Mouse (Mus musculus) adrenal gland, postnatal 36 days (tissue): ENCODE measurements around the gene Ntrk3. TPM values are rescaled to one million over a fixed set of nuclear protein-coding genes. Genes with fewer than 3 reads are reported as not detected.

Experiments used
- DNase-seq, 2 experiments: peaks; one replicate each; pipeline ENCODE4 v3.0.0; 2021; ENCODE audit warnings: mixed read lengths in 1 of 2
- total RNA-seq, 2 experiments: library from RNA; stranded (reverse); gene quantifications; 2 replicates each; pipeline ENCODE4 v1.2.3; 2021

Gene Ntrk3
- total RNA-seq, 2 experiments from 2014 or later: 19.8 to 37.4 TPM

DNA sequence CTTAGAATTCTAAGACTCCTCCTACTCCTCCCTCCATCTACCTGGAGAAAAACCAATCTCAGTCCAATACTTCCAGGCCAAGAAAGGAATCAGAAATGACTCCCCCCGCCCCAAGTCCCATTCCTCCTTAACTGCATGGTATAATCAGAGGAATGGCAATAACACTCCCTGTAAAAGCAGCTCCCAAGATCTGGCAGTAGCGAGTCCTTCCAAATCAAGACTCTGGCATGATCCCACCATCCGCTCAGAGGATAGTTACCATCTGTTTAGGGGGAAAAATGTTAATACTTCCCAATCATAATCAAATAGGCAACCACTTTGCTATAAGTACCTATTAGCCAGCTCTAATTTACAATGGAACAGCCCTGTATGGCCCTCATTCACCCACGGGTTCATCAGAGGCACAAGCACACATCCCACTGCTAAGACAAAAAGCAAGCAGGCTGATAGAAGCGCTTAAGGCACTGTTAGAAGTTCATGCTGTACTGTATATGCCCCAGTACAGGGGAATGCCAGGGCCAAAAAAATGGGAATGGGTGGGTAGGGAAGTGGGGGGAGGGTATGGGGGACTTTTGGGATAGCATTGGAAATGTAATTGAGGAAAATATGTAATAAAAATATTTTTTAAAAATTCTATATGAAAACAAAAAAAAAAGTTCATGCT, 294.3 kb downstream of the Ntrk3 start:
- DNase-seq: no peak

DNA sequence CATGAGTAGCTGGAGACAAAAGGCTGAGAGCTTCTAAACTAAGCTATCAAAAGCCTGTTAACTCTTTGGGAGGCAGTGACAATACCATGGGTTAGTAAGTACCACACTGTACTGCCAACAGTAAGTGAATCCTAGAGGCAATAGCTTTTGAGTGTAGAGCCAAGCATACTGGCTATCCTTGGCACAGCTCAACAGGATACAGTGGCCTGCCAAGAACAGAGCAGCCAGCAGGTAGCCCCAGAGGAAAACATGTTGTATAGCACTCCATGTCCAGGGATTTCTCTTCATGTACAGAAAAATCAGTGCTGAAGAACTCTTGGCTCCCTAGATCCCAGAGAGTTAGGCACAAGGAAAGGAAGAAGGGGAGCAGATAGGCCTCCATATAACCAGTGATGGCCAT, 296.1 kb downstream of the Ntrk3 start:
- no peak for DNase-seq

DNA sequence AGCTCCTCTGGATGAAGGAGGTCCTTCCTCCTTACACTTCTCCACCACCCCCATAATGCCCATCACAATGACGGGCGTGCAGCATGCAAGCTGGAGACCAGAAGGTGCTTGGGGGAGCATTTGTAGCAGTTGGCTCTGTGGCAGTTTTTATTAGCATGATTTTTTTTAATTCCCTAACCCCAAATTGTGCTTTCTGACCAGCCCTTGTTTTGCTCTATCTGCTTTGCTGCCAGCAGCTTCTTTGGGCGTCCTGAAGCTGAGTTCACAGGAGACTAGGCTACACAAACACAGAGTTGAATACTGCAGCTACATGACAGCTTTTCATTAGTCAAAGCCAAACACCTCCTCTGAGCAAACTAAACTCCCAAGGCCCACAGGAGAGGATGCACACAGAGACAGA, 296.9 kb downstream of the Ntrk3 start:
- DNase-seq: no peak

DNA sequence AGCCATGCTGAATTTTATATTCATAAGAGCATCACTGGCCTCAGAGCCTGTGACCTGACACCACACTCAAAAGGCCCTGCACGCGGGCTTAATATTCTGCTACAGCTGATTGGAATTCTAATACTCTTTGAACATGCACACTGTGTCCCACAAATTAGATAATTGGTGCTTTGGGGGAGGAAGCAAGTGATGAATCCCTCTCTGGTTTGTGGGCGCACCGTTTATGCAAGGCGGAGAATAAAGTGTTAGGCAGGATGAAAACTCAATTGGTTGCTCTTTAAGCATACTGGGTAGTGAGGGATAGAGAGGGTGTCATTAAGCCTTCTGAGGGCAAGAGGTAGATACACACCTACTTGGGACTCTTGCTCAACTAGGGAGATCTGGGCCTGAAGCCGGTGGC, 297.3 kb downstream of the Ntrk3 start:
- DNase-seq: no peak

DNA sequence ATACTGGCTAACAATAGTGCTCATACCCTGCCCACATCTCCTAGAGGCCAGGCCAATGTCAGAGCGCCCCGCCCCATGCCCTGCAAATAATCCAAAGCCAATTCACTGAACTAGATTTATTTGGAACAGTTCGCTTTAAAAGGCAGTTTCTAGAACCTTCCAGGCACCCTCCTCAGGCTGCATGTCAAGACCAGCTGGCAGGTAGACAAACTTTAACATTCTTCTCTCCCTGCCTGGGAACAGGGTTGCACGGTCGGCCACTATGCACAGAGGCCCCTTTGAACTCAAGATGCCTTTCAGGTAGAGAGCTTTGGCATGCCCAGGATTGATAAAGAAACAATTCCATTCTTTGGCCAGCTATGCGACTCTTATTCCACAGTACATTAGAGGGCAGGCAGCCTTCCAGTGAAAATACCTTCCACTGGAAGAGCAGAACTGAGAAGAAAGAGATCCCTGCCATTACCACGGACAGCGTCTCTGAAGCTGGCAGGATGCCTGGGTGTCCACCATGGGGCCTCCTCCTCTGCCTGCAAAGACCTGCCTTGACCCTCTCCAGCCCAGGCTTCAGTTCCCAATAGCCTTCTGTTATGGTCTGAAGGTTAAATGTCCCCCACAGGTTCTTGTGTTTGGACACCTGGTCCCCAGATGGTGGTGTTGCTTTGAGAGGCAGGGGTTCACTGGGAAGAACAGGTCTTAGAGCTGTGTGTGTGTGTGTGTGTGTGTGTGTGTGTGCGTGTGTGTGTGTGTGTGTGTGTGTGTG, 298.3 kb downstream of the Ntrk3 start:
- DNase-seq: peak in 1 of 2 experiments; percentile 19

DNA sequence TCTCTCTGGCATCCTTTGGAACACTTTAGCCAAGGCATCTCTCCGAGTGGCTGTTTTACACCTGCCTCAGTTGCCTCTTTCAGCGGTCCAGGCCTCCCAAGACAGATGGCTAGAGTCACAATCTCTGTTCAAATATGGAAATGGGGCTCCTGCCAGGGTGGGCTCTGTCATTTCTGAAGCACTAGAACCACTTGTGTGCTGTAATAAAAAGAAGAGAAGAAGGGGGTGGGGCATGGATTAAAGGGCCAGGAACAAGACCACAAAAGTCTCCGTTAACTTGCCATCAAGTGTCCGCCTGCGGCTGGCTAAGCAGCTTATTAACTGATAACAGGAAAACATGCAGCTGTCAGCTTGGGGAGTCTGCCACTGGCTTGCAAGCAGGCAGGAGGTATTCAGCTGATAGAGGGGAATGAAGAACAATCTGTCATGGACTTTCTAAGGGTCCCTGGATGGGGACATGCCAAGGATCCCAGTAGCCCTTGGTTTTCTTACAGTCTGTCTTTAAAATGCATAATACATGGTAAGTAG, 304.1 kb downstream of the Ntrk3 start:
- no peak for DNase-seq

DNA sequence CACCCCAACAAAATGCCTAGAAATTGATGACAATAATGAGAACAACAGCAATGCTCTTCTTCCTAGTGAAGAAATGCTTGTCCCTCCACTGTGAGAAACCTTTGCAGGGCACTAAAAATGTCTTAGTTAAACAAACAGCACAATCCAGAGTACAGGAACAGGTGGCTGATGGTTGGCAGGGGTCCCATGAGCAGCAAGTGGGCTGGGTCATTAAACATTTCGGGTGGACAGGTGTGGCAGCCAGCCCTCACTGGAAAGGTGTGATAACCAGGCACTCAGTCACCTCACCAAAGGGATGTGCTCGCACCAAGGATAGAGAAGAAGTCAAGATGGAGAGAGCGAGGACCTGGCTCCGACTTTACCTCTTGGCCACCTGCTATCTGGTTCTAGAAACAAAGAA, 306.2 kb downstream of the Ntrk3 start:
- DNase-seq: no peak

DNA sequence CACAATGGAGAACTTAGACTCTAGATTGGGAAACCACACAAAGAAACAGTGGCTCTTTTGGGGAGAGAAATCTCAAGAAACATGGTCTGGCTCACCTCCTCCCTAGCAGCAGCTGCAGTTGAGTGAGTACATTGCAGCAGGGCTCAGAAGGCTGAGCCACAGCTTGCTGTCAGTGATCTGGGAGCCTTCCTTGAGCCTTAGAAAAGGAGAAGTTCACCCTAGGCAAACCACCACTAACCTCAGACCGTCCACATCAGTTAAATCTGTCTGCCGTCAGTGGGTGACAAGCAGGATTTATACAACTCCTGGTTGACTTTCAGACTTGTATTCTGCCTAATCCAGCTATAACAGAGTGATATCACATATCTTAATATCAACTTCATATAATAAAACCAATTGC, 325.6 kb downstream of the Ntrk3 start:
- no peak for DNase-seq

DNA sequence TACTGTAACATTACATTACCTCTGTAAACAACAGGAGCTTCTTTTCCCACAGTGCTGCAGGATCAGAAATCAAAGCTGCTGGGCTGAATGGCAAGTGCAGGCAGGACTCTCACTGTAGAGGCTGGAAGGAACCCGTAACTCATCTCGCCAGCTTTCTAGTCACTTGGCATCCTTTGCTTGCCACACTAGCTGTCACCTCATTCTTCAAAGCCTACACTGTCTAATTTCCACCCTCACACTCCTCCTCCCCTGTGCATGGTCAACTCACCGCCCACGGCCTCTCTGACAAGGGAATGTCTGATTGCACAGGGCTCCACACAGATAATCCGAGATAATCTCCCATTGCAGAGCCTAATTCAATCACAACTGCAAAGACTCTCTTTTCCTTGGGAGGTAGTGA, 327.8 kb downstream of the Ntrk3 start:
- DNase-seq: no peak

DNA sequence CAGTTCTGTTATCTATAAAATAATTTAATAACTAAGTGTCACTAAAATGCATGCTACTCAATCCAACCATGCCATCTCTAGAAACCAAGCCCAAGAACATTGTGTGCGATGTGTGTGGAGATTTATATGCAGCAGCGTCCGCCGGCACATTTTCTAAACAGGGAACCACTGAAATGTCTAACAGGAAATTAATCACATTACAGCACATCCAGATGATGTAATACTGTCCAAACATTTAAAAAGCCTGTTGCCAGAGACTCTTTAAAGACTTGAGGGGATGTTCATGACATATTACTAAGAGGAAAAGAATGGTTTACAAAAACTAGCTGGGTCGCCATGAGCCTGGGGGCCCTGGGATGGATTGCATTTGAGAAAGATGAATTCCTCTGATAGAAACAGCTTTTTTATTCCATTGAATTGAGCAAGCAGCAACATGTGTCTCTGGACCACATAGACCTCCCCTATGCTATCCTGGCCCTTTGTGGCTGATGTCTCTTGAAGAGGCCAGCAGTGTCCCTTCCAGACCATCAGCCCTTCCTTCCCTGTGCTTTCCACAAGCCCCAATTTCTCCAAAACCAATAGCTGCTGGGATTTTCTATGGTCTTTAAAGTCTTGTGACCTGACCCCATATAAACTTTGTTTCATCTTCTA, 331.0 kb downstream of the Ntrk3 start:
- DNase-seq: no peak

DNA sequence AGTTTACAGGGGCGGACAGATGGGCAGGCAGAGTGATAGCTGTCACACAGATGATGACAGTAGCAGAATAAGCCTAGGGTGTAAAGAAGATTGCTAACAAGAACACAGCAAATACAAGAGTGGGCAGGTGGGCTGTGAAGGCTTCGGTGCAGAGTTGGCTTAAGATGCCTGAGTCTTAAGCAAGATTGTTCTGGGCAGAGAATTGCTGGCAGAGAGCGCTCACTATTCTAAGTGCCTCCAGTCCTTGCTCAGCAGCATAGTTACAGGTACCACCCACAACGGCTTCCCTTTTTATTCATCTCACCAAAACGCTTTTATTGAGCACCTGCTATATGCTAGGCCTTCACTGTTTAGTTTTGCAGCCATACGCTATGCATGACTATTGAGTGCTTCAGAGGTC, 333.3 kb downstream of the Ntrk3 start:
- no peak for DNase-seq

DNA sequence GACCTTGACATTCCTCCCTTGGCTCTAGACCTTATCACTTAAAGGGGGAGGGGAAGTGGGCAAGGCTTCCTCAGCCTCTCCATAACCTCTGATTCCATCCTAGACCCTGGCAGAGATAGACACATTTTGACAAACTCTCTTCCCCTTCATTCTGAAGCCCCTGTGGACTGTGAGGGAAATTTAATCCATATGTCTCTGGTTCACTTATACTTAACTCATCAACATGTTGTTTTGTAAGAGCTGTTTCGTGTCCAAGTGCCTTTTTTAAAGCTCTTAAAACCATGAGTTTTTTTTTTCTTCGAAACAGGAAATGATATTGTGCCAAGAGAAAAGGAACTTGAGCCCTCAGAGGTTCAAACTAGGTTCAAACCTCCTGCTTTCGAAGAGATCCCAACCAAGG, 335.3 kb downstream of the Ntrk3 start:
- DNase-seq: no peak

DNA sequence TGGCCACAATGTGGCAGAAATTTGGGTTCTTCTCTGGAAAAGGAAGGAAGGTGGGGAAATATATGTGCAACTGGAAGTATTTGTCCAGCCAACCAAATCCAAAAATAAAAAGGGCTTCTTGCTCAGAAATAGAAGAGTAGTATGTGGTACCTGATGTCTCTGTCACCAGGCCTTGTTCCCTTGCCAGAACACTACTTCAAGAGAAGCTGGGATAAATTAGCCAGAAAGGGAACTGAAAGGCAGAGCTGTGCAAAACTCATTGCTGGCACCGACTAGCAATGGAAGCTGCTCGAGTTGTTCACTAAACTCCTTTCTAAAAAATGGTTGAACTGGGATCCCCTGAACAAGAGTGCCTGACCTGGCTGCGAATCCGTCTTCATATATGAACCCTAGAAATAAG, 337.6 kb downstream of the Ntrk3 start:
- DNase-seq: no peak

DNA sequence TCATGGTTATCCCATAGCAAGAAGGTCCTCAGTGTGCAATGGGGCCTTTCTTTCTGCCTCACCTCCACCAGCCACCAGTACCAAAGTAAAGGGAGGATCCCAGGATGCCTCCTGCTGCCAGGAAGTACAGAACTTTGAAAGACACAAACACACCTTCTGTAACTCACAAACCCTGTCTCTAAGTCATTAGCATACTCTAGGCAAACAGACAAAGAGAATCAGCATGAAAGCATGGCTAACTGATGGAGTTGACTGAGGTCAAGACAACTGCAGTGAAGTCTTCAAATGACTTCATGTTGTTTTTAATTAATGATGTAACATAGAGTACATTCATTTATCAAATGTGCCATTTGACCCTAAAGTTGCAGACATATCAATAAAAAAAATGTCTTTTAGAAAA, 339.4 kb downstream of the Ntrk3 start:
- DNase-seq: no peak

DNA sequence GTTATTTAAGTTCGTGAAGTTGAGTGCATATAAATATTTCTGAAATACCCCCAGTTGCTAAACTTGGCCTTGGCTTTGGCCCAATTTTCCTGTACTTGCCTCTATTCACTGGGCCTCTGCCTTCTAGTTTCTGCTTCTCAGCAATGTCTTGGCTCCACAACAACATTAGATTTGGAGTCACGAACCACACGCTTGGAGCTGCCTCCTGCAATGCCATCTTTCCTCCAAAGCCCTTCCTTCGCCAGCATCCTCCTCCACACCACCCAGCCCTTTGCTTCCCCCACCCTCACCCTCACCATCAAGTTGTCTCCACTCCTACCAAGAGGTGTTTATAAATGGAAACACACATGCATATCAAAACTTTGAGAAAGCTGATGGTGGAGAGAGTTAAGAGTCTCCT, 340.6 kb downstream of the Ntrk3 start:
- DNase-seq: no peak

DNA sequence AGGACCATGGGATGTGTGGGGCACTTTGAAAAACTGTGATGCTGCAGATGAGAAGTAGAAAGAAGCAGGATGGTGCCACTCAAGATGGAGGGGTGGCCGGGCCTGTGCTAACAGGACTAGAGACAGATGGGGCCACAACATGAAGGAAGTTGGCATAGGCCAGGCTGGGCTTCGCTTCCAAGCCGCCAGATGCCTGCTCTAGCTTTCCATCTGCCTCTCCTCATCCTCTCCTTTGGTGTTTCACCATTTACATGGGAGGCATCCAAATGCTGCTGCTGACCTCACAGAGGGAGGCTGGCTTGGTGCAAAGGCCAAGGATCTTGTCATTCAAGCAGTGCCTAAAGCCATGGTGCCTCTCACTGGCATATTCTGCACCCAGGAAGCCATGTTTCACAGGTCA, 347.8 kb downstream of the Ntrk3 start:
- DNase-seq: no peak

DNA sequence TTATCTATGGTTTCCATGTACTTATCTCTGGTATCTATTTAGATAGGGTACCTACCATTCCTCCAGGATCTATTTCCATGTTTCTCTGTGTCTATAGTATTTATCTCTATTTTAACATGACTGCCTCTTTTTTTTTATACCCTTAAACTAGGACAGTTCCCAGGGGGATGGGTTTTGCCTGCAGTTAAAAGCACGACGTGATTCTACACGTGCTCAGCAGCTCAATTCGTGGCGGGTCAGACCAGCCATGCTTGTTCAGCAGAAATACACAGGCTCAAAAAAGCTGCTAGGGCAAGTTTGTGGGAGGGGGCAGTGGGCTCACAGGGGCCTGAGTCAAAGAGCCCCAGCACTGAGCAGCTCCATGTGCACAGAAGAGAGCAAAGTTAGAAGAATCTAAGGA, 349.7 kb downstream of the Ntrk3 start:
- no peak for DNase-seq

DNA sequence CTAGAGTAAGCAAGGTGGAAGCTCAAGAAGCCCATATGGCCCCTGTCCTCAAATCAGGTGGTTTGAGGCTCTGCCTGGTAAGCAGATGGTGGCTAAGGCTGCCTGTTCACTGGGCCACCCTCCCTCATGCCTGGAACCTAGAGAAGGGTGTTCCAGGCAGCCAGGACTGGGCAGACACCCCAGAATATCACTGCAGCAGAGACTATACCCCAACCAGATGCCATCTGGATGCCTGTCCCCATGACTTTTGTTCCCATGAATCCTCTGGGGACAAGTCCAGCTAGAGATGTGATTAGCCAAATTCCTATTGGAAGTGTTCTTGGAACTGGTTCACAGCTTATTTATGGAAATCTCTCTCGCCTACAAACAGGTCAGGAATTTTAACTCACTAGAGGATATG, 351.8 kb downstream of the Ntrk3 start:
- DNase-seq: no peak

DNA sequence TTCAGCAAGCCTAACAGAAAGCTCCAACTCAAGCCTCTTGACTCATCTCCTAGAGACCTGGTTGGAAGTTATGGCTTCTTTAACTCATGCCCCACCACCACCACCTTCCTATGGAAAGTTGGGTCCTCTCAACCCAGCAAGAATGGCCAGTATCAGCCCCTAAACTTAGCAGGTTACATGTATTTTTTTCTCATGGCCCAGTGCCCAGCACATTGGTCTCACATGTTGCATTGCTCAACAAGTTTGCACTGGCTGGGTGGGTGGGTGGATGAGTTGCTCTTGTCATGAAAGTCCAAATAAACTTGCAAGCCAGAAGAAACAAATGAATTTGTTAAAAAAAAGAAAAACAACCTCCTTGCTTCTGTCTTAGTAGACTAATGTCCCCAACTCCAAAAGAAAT, 353.7 kb downstream of the Ntrk3 start:
- peak in 1 of 2 experiments; percentile 10 for DNase-seq

DNA sequence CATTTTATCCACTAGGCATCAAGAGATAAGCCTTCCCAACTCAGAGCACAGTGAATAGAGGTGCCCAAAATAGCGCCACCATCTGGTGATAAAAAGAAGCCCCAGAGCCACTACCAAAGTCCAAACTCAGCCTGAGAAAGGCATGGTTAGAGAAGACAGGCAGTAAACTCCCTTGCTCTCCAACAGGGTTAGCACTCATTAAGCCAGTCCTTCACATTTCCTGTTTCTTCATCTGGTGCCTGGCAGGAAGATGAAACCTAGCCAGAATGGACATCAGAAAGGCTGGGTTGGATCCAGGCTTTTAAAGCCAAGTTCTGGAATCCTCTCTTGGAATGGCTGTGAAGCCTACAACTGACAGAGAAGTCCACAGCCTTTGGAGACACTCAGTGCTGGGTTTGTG, 355.7 kb downstream of the Ntrk3 start:
- DNase-seq: no peak

DNA sequence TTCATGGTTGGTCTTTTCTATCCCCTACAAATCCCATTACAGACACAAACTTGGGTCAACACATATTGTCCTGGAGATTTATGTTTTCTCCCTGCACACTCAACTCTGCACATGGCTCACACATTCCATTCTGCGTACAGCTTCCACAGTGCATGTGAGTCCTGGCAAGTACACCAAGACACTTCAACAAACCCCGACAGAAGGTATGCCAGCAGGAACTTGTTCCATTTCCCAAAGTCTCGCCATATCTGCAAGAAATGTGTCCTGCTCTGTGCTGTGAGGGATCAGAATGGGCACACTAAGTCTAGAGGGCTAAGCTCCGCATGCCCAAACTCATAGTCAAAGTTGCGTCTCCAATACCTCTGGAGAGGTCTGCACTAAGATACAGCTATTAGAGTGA, 358.0 kb downstream of the Ntrk3 start:
- DNase-seq: no peak

DNA sequence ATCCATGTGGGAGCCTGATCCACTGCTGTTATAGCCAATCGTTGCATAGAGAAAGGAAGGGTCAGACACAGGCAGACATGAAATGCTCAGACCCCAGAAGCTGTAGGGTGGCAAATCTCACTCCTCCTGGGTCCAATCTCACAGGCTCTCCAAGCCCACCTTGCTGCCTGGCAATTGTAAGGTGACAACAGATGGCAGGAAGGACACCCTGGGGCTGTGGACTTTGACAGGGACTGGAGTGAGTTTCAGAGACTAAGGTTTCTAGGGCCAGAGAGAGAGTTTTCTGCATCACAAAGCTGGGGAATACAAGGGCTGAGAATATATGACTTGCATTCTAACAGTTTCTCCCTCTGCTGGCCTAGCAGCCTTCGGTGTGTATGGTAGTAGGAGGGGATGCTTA, 359.5 kb downstream of the Ntrk3 start:
- DNase-seq: no peak

DNA sequence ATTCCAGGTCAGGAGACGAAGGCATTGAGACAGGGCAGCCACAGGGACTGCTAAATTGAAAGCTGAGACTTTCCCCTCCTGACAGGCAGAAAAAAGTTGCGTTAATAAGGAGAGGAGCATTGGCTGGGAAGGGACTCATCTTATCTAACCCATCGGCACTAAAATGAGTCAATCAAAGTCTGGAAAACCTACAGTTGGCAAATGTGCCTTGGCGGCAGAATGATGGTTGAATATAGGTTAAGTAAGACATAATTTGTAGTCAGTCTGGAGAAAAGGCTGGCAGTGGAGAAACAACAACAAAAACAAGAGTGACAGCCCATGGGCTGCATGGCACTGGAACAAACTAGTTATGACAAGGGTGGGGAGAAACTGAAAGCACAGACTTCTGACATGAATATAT, 360.9 kb downstream of the Ntrk3 start:
- DNase-seq: no peak
